Mouse (Mus musculus) cerebellum, adult 2 months (tissue): Measurements from ENCODE around the gene Prdx1.

Source experiments
- CTCF ChIP-seq: fragments of 200-500 bp; IDR thresholded peaks from 2 replicates; pipeline ENCODE4 v1.5.1; 2011; ENCODE audit warnings: low read depth, mild to moderate bottlenecking, control low read depth, low read length, moderate library complexity, borderline replicate concordance; ENCODE audit not compliant: insufficient read depth
- POLR2A ChIP-seq: fragments of 200-500 bp; IDR thresholded peaks from 2 replicates; pipeline ENCODE4 v1.6.1; 2011; ENCODE audit warnings: low read length, control low read depth, borderline replicate concordance; ENCODE audit not compliant: insufficient read depth

GRCm38 (mm10) chr4:116708201-116708764, 22.9 kb downstream of the Prdx1 start, which contains the start of the genes Mmachc and Ccdc163:
- TF ChIP-seq CTCF, result no peak
- TF ChIP-seq POLR2A, result peak; percentile 81
